Mouse (Mus musculus): ENCODE measurements around the gene Mphosph10. TPM values are rescaled to one million over a fixed set of nuclear protein-coding genes. Genes with fewer than 3 reads are reported as not detected.

Mphosph10 gene
- total RNA-seq (2017): 84.7 and 99.5 TPM in 2 replicates

- peak; percentile 92 to 94 for ATAC-seq (replicated peaks in 1 of 2; ENCODE audit: insufficient read depth in 1 of 2, low FRiP score in 2 of 2, low TSS enrichment in 1 of 2, low read depth in 1 of 2, poor library complexity in 2 of 2, severe bottlenecking in 2 of 2)
Observed at GRCm38 (mm10) chr7:64392122-64392818, at the start of gene Mphosph10, which contains the start of gene Mcee. Mphosph10 (minus strand) TSS chr7:64392268. Mcee (plus strand) TSS chr7:64392607.

GRCm38 (mm10) chr7:64440519-64440918 is 48.5 kb upstream of the Mphosph10 start:
- ATAC-seq (replicated peaks in 1 of 2; ENCODE audit: insufficient read depth in 1 of 2, low FRiP score in 2 of 2, low TSS enrichment in 1 of 2, low read depth in 1 of 2, poor library complexity in 2 of 2, severe bottlenecking in 2 of 2): no peak

GRCm38 (mm10) chr7:64439595-64440518 is 47.8 kb upstream of the Mphosph10 start:
- no peak for ATAC-seq (replicated peaks in 1 of 2; ENCODE audit: insufficient read depth in 1 of 2, low FRiP score in 2 of 2, low TSS enrichment in 1 of 2, low read depth in 1 of 2, poor library complexity in 2 of 2, severe bottlenecking in 2 of 2)

- no peak for ATAC-seq (replicated peaks in 1 of 2; ENCODE audit: insufficient read depth in 1 of 2, low FRiP score in 2 of 2, low TSS enrichment in 1 of 2, low read depth in 1 of 2, poor library complexity in 2 of 2, severe bottlenecking in 2 of 2)
Observed at GRCm38 (mm10) chr7:64424861-64425260, 32.8 kb upstream of the Mphosph10 start.

GRCm38 (mm10) chr7:64403989-64404388 is 11.9 kb upstream of the Mphosph10 start:
- peak in 1 of 2 experiments; percentile 44; a peak in 2 of 4 replicates for ATAC-seq (replicated peaks in 1 of 2; ENCODE audit: insufficient read depth in 1 of 2, low FRiP score in 2 of 2, low TSS enrichment in 1 of 2, low read depth in 1 of 2, poor library complexity in 2 of 2, severe bottlenecking in 2 of 2)

GRCm38 (mm10) chr7:64402452-64402851 is 10.4 kb upstream of the Mphosph10 start:
- ATAC-seq (replicated peaks in 1 of 2; ENCODE audit: insufficient read depth in 1 of 2, low FRiP score in 2 of 2, low TSS enrichment in 1 of 2, low read depth in 1 of 2, poor library complexity in 2 of 2, severe bottlenecking in 2 of 2): no peak

- ATAC-seq (replicated peaks in 1 of 2; ENCODE audit: insufficient read depth in 1 of 2, low FRiP score in 2 of 2, low TSS enrichment in 1 of 2, low read depth in 1 of 2, poor library complexity in 2 of 2, severe bottlenecking in 2 of 2): peak in 1 of 2 experiments; percentile 38; a peak in 1 of 4 replicates
Observed at GRCm38 (mm10) chr7:64400725-64401124, 8.7 kb upstream of the Mphosph10 start.

GRCm38 (mm10) chr7:64392819-64393151 is 717 bp upstream of the Mphosph10 start:
- peak in 1 of 2 experiments; percentile 17; a peak in 3 of 4 replicates for ATAC-seq (replicated peaks in 1 of 2; ENCODE audit: insufficient read depth in 1 of 2, low FRiP score in 2 of 2, low TSS enrichment in 1 of 2, low read depth in 1 of 2, poor library complexity in 2 of 2, severe bottlenecking in 2 of 2)

GRCm38 (mm10) chr7:64391479-64391878 is 589 bp downstream of the Mphosph10 start:
- no peak for ATAC-seq (replicated peaks in 1 of 2; ENCODE audit: insufficient read depth in 1 of 2, low FRiP score in 2 of 2, low TSS enrichment in 1 of 2, low read depth in 1 of 2, poor library complexity in 2 of 2, severe bottlenecking in 2 of 2)

GRCm38 (mm10) chr7:64373830-64374562 is 18.1 kb downstream of the Mphosph10 start, which contains the start of gene Fan1:
Fan1 (minus strand) TSS chr7:64374095.
- ATAC-seq (replicated peaks in 1 of 2; ENCODE audit: insufficient read depth in 1 of 2, low FRiP score in 2 of 2, low TSS enrichment in 1 of 2, low read depth in 1 of 2, poor library complexity in 2 of 2, severe bottlenecking in 2 of 2): peak; percentile 98 to 99

GRCm38 (mm10) chr7:64373147-64373829 is 18.8 kb downstream of the Mphosph10 start:
- ATAC-seq (replicated peaks in 1 of 2; ENCODE audit: insufficient read depth in 1 of 2, low FRiP score in 2 of 2, low TSS enrichment in 1 of 2, low read depth in 1 of 2, poor library complexity in 2 of 2, severe bottlenecking in 2 of 2): 0 out of 4 replicates have a peak, but pooled peaks have one; percentile 1 to 2

- ATAC-seq (replicated peaks in 1 of 2; ENCODE audit: insufficient read depth in 1 of 2, low FRiP score in 2 of 2, low TSS enrichment in 1 of 2, low read depth in 1 of 2, poor library complexity in 2 of 2, severe bottlenecking in 2 of 2): no peak
Observed at GRCm38 (mm10) chr7:64371940-64372878, 19.9 kb downstream of the Mphosph10 start.

GRCm38 (mm10) chr7:64369841-64370240 is 22.2 kb downstream of the Mphosph10 start:
- no peak for ATAC-seq (replicated peaks in 1 of 2; ENCODE audit: insufficient read depth in 1 of 2, low FRiP score in 2 of 2, low TSS enrichment in 1 of 2, low read depth in 1 of 2, poor library complexity in 2 of 2, severe bottlenecking in 2 of 2)

GRCm38 (mm10) chr7:64365863-64366262 is 26.2 kb downstream of the Mphosph10 start:
- ATAC-seq (replicated peaks in 1 of 2; ENCODE audit: insufficient read depth in 1 of 2, low FRiP score in 2 of 2, low TSS enrichment in 1 of 2, low read depth in 1 of 2, poor library complexity in 2 of 2, severe bottlenecking in 2 of 2): no peak

GRCm38 (mm10) chr7:64360586-64360945 is 31.5 kb downstream of the Mphosph10 start:
- ATAC-seq (replicated peaks in 1 of 2; ENCODE audit: insufficient read depth in 1 of 2, low FRiP score in 2 of 2, low TSS enrichment in 1 of 2, low read depth in 1 of 2, poor library complexity in 2 of 2, severe bottlenecking in 2 of 2): no peak

- ATAC-seq (replicated peaks in 1 of 2; ENCODE audit: insufficient read depth in 1 of 2, low FRiP score in 2 of 2, low TSS enrichment in 1 of 2, low read depth in 1 of 2, poor library complexity in 2 of 2, severe bottlenecking in 2 of 2): no peak
Observed at GRCm38 (mm10) chr7:64359943-64360585, 32.0 kb downstream of the Mphosph10 start.
